Mouse (Mus musculus) heart, embryonic 14.5 days (tissue): ENCODE data around the gene Mlx. TPM values are rescaled to one million over a fixed set of nuclear protein-coding genes. Genes with fewer than 3 reads are reported as not detected.

Source experiments
- ATAC-seq: fragments of 200-750 bp; cut with Nextera tagmentation; 2 replicates; pipeline ENCODE4 v1.8.0; 2017; ENCODE audit warnings: low read depth, moderate TSS enrichment; ENCODE audit not compliant: insufficient number of reproducible peaks, insufficient read depth, low FRiP score
- H3K27ac ChIP-seq, 2 experiments: fragments of 200-500 bp in 1 of 2; fragments of 300-500 bp in 1 of 2; sonication (generic) in 1 of 2; replicated peaks in 1 of 2; 2 replicates each; pipeline ENCODE4 v1.5.1; 2012 to 2014; ENCODE audit warnings: low read depth in 2 of 2, low read length in 2 of 2, control low read depth in 1 of 2, mild to moderate bottlenecking in 1 of 2, mixed read lengths in 1 of 2; ENCODE audit not compliant: control insufficient read depth in 1 of 2, insufficient read depth in 1 of 2
- H3K27me3 ChIP-seq: fragments of 300-500 bp; sonication (generic); 2 replicates; pipeline ENCODE4 v1.6.1; 2014; ENCODE audit warnings: mild to moderate bottlenecking, low read length, control low read depth; ENCODE audit not compliant: control insufficient read depth, insufficient read depth
- H3K36me3 ChIP-seq: fragments of 300-500 bp; sonication (generic); 2 replicates; pipeline ENCODE4 v1.6.1; 2014; ENCODE audit warnings: mild to moderate bottlenecking, control low read depth, low read length, mixed read lengths; ENCODE audit not compliant: control insufficient read depth, insufficient read depth
- H3K4me1 ChIP-seq, 2 experiments: fragments of 200-500 bp in 1 of 2; fragments of 300-500 bp in 1 of 2; sonication (generic) in 1 of 2; 2 replicates each; pipeline ENCODE4 v1.6.1; 2012 to 2014; ENCODE audit warnings: low read length in 2 of 2, control low read depth in 1 of 2, mixed read lengths in 1 of 2; ENCODE audit not compliant: control insufficient read depth in 2 of 2, insufficient read depth in 2 of 2
- H3K4me2 ChIP-seq: fragments of 300-500 bp; sonication (generic); 2 replicates; pipeline ENCODE4 v1.6.1; 2014; ENCODE audit warnings: mild to moderate bottlenecking, low read length
- H3K4me3 ChIP-seq, 2 experiments: fragments of 200-500 bp in 1 of 2; fragments of 300-500 bp in 1 of 2; sonication (generic) in 1 of 2; 2 replicates each; pipeline ENCODE4 v1.5.1; 2012 to 2014; ENCODE audit warnings: low read length in 2 of 2, mild to moderate bottlenecking in 2 of 2, control low read depth in 1 of 2, low read depth in 1 of 2, moderate library complexity in 1 of 2; ENCODE audit not compliant: control insufficient read depth in 1 of 2, insufficient read depth in 1 of 2
- H3K9ac ChIP-seq: fragments of 300-500 bp; sonication (generic); 2 replicates; pipeline ENCODE4 v1.6.1; 2014; ENCODE audit warnings: mild to moderate bottlenecking, low read length
- H3K9me3 ChIP-seq: fragments of 300-500 bp; sonication (generic); 2 replicates; pipeline ENCODE4 v1.6.1; 2016; ENCODE audit warnings: low read length, control low read depth; ENCODE audit not compliant: control insufficient read depth
- WGBS: fragments of 180-500 bp; shearing (Covaris S2); extraction: QIAGEN DNeasy Blood & Tissue Kit; methylation state at CpG from one replicate; pipeline ENCODE4 v1.1.7; 2014; 5-methylcytosine and 5-hydroxymethylcytosine counted together
- polyA plus RNA-seq: library from polyadenylated mRNA; unstranded; fragments of >200 nt; fragmentation: Nextera tagmentation; extraction: Ambion mirVana; gene quantifications from 2 replicates; pipeline ENCODE4 v1.2.1, GENCODE M21; 2014

Mlx gene
- polyA plus RNA-seq, 1 experiment from 2014 or later, result 32.4 TPM

- peaks cover 96% of the 10 kb centered on the region for H3K36me3 ChIP-seq
- H3K4me2 ChIP-seq, result no peak overlapping the region
- peaks cover 5% of the 10 kb centered on the region; the same call in 1 of the 2 replicates for H3K9me3 ChIP-seq
- peaks cover 8 to 14% of the 10 kb centered on the region in 2 experiments for H3K4me1 ChIP-seq
- no peak overlapping the region for H3K27ac ChIP-seq
- no peak overlapping the region for H3K4me3 ChIP-seq
- H3K9ac ChIP-seq, result no peak overlapping the region
- no peak for ATAC-seq
- H3K27me3 ChIP-seq, result no peaks in the 10 kb centered on the region
- 72% methylated on average over 8 of the region's 8 CpGs for WGBS
These were observed 35.5 kb upstream of the Mlx start for GRCm38 (mm10) chr11:101051617-101052016.

- Histone ChIP-seq H3K27ac (0 out of 4 replicates have a peak overlapping the region, but pooled peaks of 1 of the 2 experiments have one; percentile 28), H3K27me3 (no peaks in the 10 kb centered on the region), H3K9me3 (peaks cover 5% of the 10 kb centered on the region; the same call in 1 of the 2 replicates), H3K4me1 (peaks cover 19 to 27% of the 10 kb centered on the region in 2 experiments), H3K36me3 (peaks cover 87% of the 10 kb centered on the region), H3K4me2 (no peak overlapping the region), H3K9ac (peak overlapping the region; percentile 30; the same call in 1 of the 2 replicates), H3K4me3 (no peak overlapping the region)
- ATAC-seq, result no peak
- 90% methylated on average over 10 of the region's 10 CpGs for WGBS
These were observed 34.2 kb upstream of the Mlx start for GRCm38 (mm10) chr11:101052751-101053473.

DNA sequence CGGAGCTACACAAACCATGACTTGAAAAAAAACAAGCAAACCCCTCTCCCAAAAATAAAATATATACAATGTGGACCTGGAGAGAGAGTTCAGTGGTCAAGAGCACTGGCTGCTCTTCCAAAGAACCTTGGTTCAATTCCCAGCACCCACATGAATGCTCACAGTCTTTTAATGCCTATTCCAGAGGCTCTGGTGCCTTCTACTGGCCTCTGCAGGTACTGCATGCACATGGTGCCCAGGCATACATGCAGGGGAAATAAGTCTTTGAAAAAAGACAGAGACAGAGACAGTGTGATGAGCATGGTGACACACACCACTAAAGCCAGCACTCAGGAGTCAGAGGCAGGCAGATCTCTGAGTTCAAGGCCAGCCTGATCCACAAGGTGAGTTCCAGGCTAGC is 33.1 kb upstream of the Mlx start:
- peaks cover 76% of the 10 kb centered on the region for H3K36me3 ChIP-seq
- peaks cover 26 to 38% of the 10 kb centered on the region in 2 experiments for H3K4me1 ChIP-seq
- H3K27ac ChIP-seq, result no peak overlapping the region
- H3K4me3 ChIP-seq, result no peak overlapping the region
- H3K9ac ChIP-seq, result no peak overlapping the region
- ATAC-seq, result no peak
- H3K9me3 ChIP-seq, result peaks cover 5% of the 10 kb centered on the region; the same call in 1 of the 2 replicates
- H3K4me2 ChIP-seq, result no peak overlapping the region
- H3K27me3 ChIP-seq, result no peaks in the 10 kb centered on the region
- WGBS, result 91% methylated on average over 1 of the region's 1 CpGs

- WGBS, result 68% methylated on average over 14 of the region's 14 CpGs
- H3K27ac ChIP-seq, result peak overlapping the region in 1 of 2 experiments; percentile 99; a peak in 1 of 4 replicates
These were observed 31.7 kb upstream of the Mlx start for GRCm38 (mm10) chr11:101055418-101055817.

DNA sequence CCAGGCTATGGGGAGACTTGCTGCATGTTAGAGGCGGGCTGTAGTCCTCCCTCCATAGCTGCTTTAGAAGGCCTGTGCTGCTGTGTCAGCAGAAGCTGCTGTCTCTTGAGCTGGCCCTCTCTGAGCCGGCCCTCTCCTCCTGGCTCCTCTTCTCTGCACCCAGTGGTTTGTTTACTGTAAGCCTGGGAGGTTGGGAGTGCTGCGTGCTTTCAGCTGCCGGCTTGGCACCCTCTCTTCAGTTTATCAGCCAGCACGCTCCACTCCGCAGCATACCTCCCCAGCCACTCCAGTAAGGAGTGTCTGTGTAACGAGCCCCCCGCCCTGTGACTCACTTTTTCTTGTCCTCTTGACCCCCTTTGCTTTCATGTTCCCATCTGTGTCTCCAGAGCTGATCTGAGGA is 30.2 kb upstream of the Mlx start:
- H3K9me3 ChIP-seq, result peaks cover 5% of the 10 kb centered on the region; the same call in 1 of the 2 replicates
- H3K4me2 ChIP-seq, result peak overlapping the region; percentile 29
- peak; percentile 67 for ATAC-seq
- H3K36me3 ChIP-seq, result peaks cover 55% of the 10 kb centered on the region
- peak overlapping the region; percentile 64 to 99 for H3K27ac ChIP-seq
- H3K4me1 ChIP-seq, result peaks cover 50 to 63% of the 10 kb centered on the region in 2 experiments
- H3K4me3 ChIP-seq, result no peak overlapping the region
- peak overlapping the region; percentile 57 for H3K9ac ChIP-seq
- 11% methylated on average over 8 of the region's 8 CpGs for WGBS
- no peaks in the 10 kb centered on the region for H3K27me3 ChIP-seq

More at GRCm38 (mm10) chr11:101055418-101055817, 31.7 kb upstream of the Mlx start:
- Histone ChIP-seq H3K4me3 (no peak overlapping the region), H3K9ac (peak overlapping the region; percentile 34), H3K36me3 (peaks cover 62% of the 10 kb centered on the region), H3K4me2 (no peak overlapping the region), H3K9me3 (peaks cover 5% of the 10 kb centered on the region; the same call in 1 of the 2 replicates), H3K4me1 (peaks cover 41 to 52% of the 10 kb centered on the region in 2 experiments), H3K27me3 (no peaks in the 10 kb centered on the region)
- no peak for ATAC-seq

DNA sequence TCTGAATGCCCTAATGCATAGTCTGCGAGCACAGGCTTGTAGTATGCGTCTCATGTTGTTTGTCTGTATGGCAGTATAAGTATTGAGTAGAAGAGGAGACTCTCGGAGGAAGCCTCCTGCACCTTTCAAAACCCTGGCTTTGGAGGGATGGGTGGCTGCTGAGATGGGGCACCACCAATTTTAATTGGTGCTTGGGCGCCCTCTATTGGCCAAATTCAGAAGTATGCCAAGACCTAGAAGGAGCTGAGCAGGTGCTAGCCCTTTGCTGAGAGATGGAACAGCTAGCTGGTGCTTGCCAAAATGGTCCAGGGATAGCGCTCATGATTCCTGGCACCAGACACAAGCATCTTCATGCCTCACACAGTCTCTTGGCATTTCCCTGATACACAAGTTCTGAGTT is 29.2 kb upstream of the Mlx start:
- Histone ChIP-seq H3K4me2 (no peak overlapping the region), H3K9me3 (peaks cover 5% of the 10 kb centered on the region; the same call in 1 of the 2 replicates), H3K4me1 (peaks cover 60 to 72% of the 10 kb centered on the region in 2 experiments), H3K27me3 (no peaks in the 10 kb centered on the region), H3K9ac (no peak overlapping the region), H3K36me3 (peaks cover 52% of the 10 kb centered on the region), H3K27ac (peak overlapping the region; percentile 94 to 99), H3K4me3 (no peak overlapping the region)
- 23% methylated on average over 5 of the region's 5 CpGs for WGBS
- ATAC-seq, result no peak

DNA sequence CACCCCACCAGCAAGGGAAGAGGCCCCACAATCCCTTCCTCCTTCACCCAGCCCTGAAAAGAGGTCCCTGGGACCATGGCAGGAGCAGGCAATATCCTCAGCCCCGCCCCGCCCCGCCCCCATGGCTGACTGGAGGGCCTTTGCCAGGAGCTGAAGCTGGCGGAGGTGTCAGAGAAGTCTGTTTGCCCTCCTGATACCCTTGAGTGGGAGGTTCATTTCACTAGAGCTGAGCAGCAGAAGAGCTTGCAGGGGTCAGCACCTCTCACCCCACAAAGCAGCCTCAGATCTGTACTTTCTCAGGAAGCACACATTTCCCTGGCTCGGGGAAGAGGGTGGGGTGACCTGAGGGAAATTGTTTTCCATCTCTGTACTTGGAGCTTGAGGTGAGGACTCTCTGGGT is 28.4 kb upstream of the Mlx start:
- Histone ChIP-seq H3K9ac (peak overlapping the region; percentile 58; the same call in 1 of the 2 replicates), H3K4me1 (peaks cover 69 to 81% of the 10 kb centered on the region in 2 experiments), H3K27me3 (no peaks in the 10 kb centered on the region), H3K36me3 (peaks cover 45% of the 10 kb centered on the region), H3K27ac (peak overlapping the region; percentile 94 to 99), H3K9me3 (peaks cover 2% of the 10 kb centered on the region; the same call in 1 of the 2 replicates), H3K4me3 (no peak overlapping the region), H3K4me2 (no peak overlapping the region; the same call in 1 of the 2 replicates)
- no peak; the same call in 1 of the 2 replicates for ATAC-seq
- 44% methylated on average over 5 of the region's 5 CpGs for WGBS
